Mouse (Mus musculus) ES-E14 (cell line): ENCODE data around the gene Gm6993. TPM values are rescaled to one million over a fixed set of nuclear protein-coding genes. Genes with fewer than 3 reads are reported as not detected.

Experiments
- DNase-seq: peaks from one replicate; pipeline ENCODE4 v3.0.0-alpha.2; 2013; ENCODE audit warnings: low read depth, low spot score
- H3K27ac ChIP-seq: 2 replicates; pipeline ENCODE4 v1.5.1; 2012; ENCODE audit warnings: low read depth, mild to moderate bottlenecking, low read length, moderate library complexity, mixed read lengths; ENCODE audit not compliant: poor library complexity, insufficient read depth, severe bottlenecking
- H3K36me3 ChIP-seq: 2 replicates; pipeline ENCODE4 v1.6.1; 2012; ENCODE audit warnings: mild to moderate bottlenecking, low read length, moderate library complexity, mixed read lengths; ENCODE audit not compliant: control insufficient read depth, poor library complexity, insufficient read depth, severe bottlenecking
- H3K4me1 ChIP-seq, 2 experiments: fragments of 150-350 bp in 1 of 2; sonication (generic) in 1 of 2; 2 replicates each; pipeline ENCODE4 v1.6.1; 2012; ENCODE audit warnings: low read length in 2 of 2, mild to moderate bottlenecking in 1 of 2, mixed read lengths in 1 of 2; ENCODE audit not compliant: control insufficient read depth in 2 of 2, insufficient read depth in 2 of 2, poor library complexity in 1 of 2
- H3K4me3 ChIP-seq, 2 experiments: fragments of 150-350 bp in 1 of 2; sonication (generic) in 1 of 2; 2 replicates each; pipeline ENCODE4 v1.5.1; 2012; ENCODE audit warnings: low read length in 2 of 2, low read depth in 1 of 2, mild to moderate bottlenecking in 1 of 2, mixed read lengths in 1 of 2; ENCODE audit not compliant: insufficient read depth in 1 of 2, poor library complexity in 1 of 2, severe bottlenecking in 1 of 2
- H3K9ac ChIP-seq: 2 replicates; pipeline ENCODE4 v1.6.1; 2012; ENCODE audit warnings: low read depth, mild to moderate bottlenecking, low read length, mixed read lengths; ENCODE audit not compliant: poor library complexity, insufficient read depth, severe bottlenecking
- H3K9me3 ChIP-seq: fragments of 150-350 bp; sonication (generic); 2 replicates; pipeline ENCODE4 v1.6.1; 2012; ENCODE audit warnings: low read depth, mild to moderate bottlenecking, low read length; ENCODE audit not compliant: control insufficient read depth, insufficient read depth
- CHD2 ChIP-seq: IDR thresholded peaks from 2 replicates; pipeline ENCODE4 v1.6.1; 2014; ENCODE audit warnings: mild to moderate bottlenecking, low read depth, low read length, inconsistent platforms
- HCFC1 ChIP-seq: IDR thresholded peaks from 2 replicates; pipeline ENCODE4 v1.6.1; 2012; ENCODE audit warnings: low read length, inconsistent platforms, borderline replicate concordance; ENCODE audit not compliant: insufficient read depth
- MAFK ChIP-seq: IDR thresholded peaks from 2 replicates; pipeline ENCODE4 v1.6.1; 2014; ENCODE audit warnings: mild to moderate bottlenecking, low read depth, low read length, inconsistent platforms; ENCODE audit not compliant: insufficient read depth
- ZC3H11A ChIP-seq: IDR thresholded peaks from 2 replicates; pipeline ENCODE4 v1.6.1; 2012; ENCODE audit warnings: low read depth, mild to moderate bottlenecking, inconsistent platforms, low read length, borderline replicate concordance
- ZNF384 ChIP-seq: IDR thresholded peaks from 2 replicates; pipeline ENCODE4 v1.6.1; 2012; ENCODE audit warnings: low read depth, low read length, inconsistent platforms
- in situ Hi-C, 2 experiments: fragments of 600-800 bp; cut with MboI; formaldehyde crosslinking; loops; one replicate each; pipeline ENCODE4 v1.15.1; 2025; ENCODE audit warnings: low sequenced_read_pairs in 2 of 2, inconsistent platforms in 1 of 2; ENCODE audit not compliant: unreplicated experiment in 2 of 2
- total RNA-seq: library from RNA; depleted of rRNA; stranded (reverse); fragments of 300-350 nt; gene quantifications from 2 replicates; pipeline ENCODE4 v1.2.3, GENCODE M21; 2012

The Gm6993 gene
- total RNA-seq, 1 experiment = not detected

DNA sequence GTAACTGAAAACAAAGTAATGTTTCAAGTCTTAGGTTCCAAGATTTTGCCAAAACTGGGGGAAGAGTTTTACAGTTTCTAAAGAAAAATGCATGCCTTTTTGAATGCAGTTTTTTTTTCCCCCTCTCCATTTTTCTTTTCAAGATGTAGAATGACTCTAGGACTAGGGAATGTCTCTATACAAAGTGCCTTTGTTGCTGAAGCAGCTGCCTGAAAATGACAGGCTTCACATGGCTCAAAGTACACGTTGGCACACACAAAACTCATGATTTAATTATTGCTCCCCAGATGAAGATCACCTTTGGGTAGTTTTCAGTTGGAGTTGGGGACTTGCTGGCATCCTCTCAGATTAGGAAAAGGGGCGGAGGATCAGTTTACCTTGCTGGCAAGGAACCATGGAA lies 32.3 kb downstream of the Gm6993 start:
- peaks cover 38% of the 10 kb centered on the region for H3K36me3 ChIP-seq
- no peak overlapping the region for H3K9ac ChIP-seq
- no peak overlapping the region for H3K4me3 ChIP-seq
- H3K4me1 ChIP-seq = peaks cover 2 to 26% of the 10 kb centered on the region in 2 experiments; a peak in 3 of 4 replicates
- DNase-seq = no peak
- H3K9me3 ChIP-seq = no peaks in the 10 kb centered on the region
- in situ Hi-C loops = no loop called here
- H3K27ac ChIP-seq = no peak overlapping the region
- TF ChIP-seq HCFC1 = no peak
- no peak for TF ChIP-seq CHD2
- TF ChIP-seq ZNF384 = no peak
- TF ChIP-seq MAFK = no peak
- no peak for TF ChIP-seq ZC3H11A

DNA sequence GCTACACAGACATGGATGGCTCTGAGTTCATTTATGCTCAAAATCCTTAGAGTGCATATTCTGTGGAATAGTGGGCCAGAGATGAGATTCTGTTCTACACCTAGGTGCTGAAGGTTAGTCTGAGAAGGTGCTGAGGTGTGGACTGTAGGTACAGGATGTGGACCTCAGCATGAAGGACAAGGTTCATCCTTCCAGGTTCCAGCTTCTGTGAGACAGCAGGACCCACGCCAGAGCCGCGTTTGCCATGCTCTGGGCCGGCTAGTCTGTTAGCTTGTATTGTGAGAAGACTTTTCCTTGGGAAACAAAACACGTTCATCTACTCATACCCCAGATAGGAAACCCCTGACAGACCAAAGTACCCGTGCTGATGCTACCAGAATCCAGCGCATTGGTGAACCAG lies 33.1 kb downstream of the Gm6993 start:
- in situ Hi-C loops = no loop called here
- Histone ChIP-seq H3K36me3 (peaks cover 40% of the 10 kb centered on the region), H3K9ac (no peak overlapping the region), H3K4me3 (no peak overlapping the region), H3K27ac (no peak overlapping the region), H3K4me1 (peaks cover 2 to 24% of the 10 kb centered on the region in 2 experiments; a peak in 3 of 4 replicates), H3K9me3 (no peaks in the 10 kb centered on the region)
- DNase-seq = no peak
- no peak for TF ChIP-seq CHD2
- no peak for TF ChIP-seq MAFK
- TF ChIP-seq HCFC1 = no peak
- no peak for TF ChIP-seq ZC3H11A
- TF ChIP-seq ZNF384 = no peak

DNA sequence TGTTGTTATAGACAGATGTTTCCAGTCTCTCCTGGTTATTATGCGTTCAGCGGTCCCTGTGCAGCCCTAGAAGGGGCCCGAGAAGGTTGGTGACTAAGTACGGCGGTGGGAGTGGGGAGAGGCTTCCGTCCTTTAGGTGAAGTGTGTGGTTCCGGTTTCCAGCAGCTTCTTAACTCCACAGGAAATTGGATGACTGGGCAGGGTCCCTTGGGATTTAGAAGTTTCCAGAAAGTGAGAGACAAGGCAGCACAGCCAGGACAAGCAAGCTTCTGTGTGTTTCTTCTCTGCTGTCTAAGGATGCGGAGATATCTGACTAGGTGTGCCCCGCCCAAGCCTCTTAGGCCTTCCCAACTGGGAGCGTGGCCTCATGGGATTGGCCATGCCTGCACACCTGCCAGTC lies 34.8 kb downstream of the Gm6993 start:
- peaks cover 2 to 18% of the 10 kb centered on the region in 2 experiments; a peak in 3 of 4 replicates for H3K4me1 ChIP-seq
- peaks cover 36% of the 10 kb centered on the region for H3K36me3 ChIP-seq
- in situ Hi-C loops = no loop called here
- no peak for DNase-seq
- no peaks in the 10 kb centered on the region for H3K9me3 ChIP-seq
- no peak for TF ChIP-seq ZNF384
- no peak for TF ChIP-seq HCFC1
- no peak for TF ChIP-seq ZC3H11A
- TF ChIP-seq CHD2 = no peak
- no peak for TF ChIP-seq MAFK
- H3K27ac ChIP-seq = no peak overlapping the region
- no peak overlapping the region for H3K4me3 ChIP-seq
- H3K9ac ChIP-seq = no peak overlapping the region

DNA sequence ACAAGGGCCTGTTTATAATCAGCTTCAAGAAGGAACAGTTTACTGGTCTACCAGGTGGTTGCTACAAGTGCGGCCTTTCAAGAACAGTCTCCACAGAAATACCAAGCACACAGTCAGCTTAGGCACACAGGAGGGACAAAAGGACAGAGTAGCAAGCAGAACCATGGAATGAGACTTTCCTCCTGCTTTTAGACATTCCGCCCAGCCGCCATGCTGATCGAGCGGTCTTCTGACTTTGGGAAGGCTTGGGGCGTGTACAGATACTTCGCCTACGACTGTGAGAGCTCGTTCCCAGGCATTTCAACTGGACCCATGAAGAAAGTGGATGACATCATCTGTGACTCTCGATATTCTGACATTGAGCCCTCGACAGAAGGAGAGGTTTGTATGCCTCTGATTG lies 37.7 kb downstream of the Gm6993 start:
- H3K9ac ChIP-seq = no peak overlapping the region
- H3K9me3 ChIP-seq = no peaks in the 10 kb centered on the region
- in situ Hi-C loops = no loop called here
- no peak overlapping the region for H3K27ac ChIP-seq
- no peak for DNase-seq
- H3K4me3 ChIP-seq = no peak overlapping the region
- peaks cover 26% of the 10 kb centered on the region for H3K36me3 ChIP-seq
- TF ChIP-seq CHD2 (no peak), ZNF384 (no peak), ZC3H11A (no peak), HCFC1 (no peak), MAFK (no peak)
- H3K4me1 ChIP-seq = peaks cover 2 to 4% of the 10 kb centered on the region in 2 experiments; a peak in 2 of 4 replicates

DNA sequence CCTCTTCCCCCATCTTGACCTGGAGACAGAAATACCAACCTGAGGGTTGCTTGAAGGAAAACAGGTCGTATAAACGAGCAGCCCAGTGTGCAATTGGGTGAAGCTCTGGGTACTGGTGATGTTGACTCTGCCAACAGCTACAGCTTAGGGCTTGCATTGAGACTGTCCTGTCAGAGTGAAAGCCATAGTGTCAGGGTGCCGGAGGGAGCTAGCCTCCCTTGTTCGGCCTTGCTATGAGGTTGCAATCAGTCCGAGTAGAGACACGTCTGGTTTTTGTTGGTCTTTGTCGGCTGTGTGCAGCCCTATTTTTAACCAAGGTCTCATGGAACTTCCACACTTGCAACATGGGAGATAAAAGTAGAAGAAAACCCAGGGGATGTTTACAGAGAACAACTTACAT lies 39.7 kb downstream of the Gm6993 start:
- TF ChIP-seq HCFC1 (no peak), CHD2 (no peak), ZNF384 (no peak), ZC3H11A (no peak), MAFK (no peak)
- no peak overlapping the region for H3K27ac ChIP-seq
- peaks cover 23% of the 10 kb centered on the region for H3K36me3 ChIP-seq
- no peak for DNase-seq
- H3K9ac ChIP-seq = no peak overlapping the region
- H3K4me1 ChIP-seq = no peaks in the 10 kb centered on the region; a peak in 1 of 4 replicates
- no peak overlapping the region for H3K4me3 ChIP-seq
- H3K9me3 ChIP-seq = no peaks in the 10 kb centered on the region
- in situ Hi-C loops = no loop called here
